Mouse (Mus musculus) megakaryocyte, embryonic 14.5 days (primary cell): ENCODE results near the gene Prelid1.

Experiments used
- FLI1 ChIP-seq: IDR thresholded peaks from 2 replicates; pipeline ENCODE4 v1.6.1; 2012; ENCODE audit warnings: low read length, inconsistent platforms, mixed read lengths
- GATA1 ChIP-seq: IDR thresholded peaks from 3 replicates; pipeline ENCODE4 v1.6.1; 2012; ENCODE audit warnings: mixed read lengths, low read length, inconsistent platforms, borderline replicate concordance

DNA sequence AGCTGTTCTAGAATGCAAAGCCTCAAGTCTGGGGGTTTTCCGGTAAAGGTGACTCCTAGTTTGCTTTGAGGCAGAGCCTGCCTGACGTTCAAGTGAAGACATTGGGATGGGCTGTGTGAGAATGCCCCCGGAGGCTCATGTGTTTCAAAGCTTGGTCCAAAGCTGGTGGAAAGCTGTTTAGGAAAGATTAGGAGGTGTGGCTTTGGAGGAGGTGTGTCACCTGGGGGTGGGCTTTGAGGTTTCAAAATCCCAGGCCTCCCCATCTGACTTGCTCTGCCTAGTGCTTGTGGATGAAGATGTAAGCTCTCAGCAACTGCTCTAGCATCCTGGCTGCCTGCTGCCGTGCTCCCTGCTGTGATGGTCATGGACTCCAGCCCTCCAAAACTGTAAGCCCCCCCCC, 15.4 kb downstream of the Prelid1 start:
- TF ChIP-seq FLI1 (no peak), GATA1 (no peak)
